Mouse (Mus musculus) thymus, postnatal 14 days (tissue): ENCODE measurements around the gene Urad.

Source experiments
- DNase-seq: peaks from one replicate; pipeline ENCODE4 v3.0.0; 2021

The Urad gene

GRCm38 (mm10) chr5:147299255-147300000 lies 22.8 kb downstream of the Urad start:
- peak; percentile 27 for DNase-seq

- DNase-seq, result no peak
These were observed 25.0 kb downstream of the Urad start for GRCm38 (mm10) chr5:147297249-147297648.

- peak; percentile 34 for DNase-seq
These were observed 28.1 kb downstream of the Urad start for GRCm38 (mm10) chr5:147294121-147294520.

GRCm38 (mm10) chr5:147293127-147293910 lies 28.9 kb downstream of the Urad start:
- DNase-seq, result peak; percentile 67

- no peak for DNase-seq
These were observed 29.6 kb downstream of the Urad start for GRCm38 (mm10) chr5:147292506-147293120.

GRCm38 (mm10) chr5:147291764-147292505 lies 30.3 kb downstream of the Urad start:
- DNase-seq, result no peak

GRCm38 (mm10) chr5:147284365-147284764 lies 37.9 kb downstream of the Urad start:
- DNase-seq, result no peak

- no peak for DNase-seq
These were observed 44.7 kb downstream of the Urad start for GRCm38 (mm10) chr5:147277547-147277925.

- no peak for DNase-seq
These were observed 45.3 kb downstream of the Urad start for GRCm38 (mm10) chr5:147276701-147277546.

GRCm38 (mm10) chr5:147275761-147276160 lies 46.5 kb downstream of the Urad start:
- no peak for DNase-seq

GRCm38 (mm10) chr5:147274174-147275141 lies 47.8 kb downstream of the Urad start:
- DNase-seq, result no peak

GRCm38 (mm10) chr5:147272808-147273345 lies 49.4 kb downstream of the Urad start:
- no peak for DNase-seq

GRCm38 (mm10) chr5:147272046-147272807 lies 50.0 kb downstream of the Urad start:
- DNase-seq, result no peak

GRCm38 (mm10) chr5:147270673-147271655 lies 51.3 kb downstream of the Urad start:
- DNase-seq, result no peak

- DNase-seq, result no peak
These were observed 52.1 kb downstream of the Urad start, which contains the start of gene Pdx1 for GRCm38 (mm10) chr5:147269926-147270672. Gene Pdx1 (plus strand): TSS chr5:147269959.

- DNase-seq, result no peak
These were observed 52.9 kb downstream of the Urad start for GRCm38 (mm10) chr5:147269371-147269770.

- DNase-seq, result no peak
These were observed 53.5 kb downstream of the Urad start for GRCm38 (mm10) chr5:147268728-147269127.

GRCm38 (mm10) chr5:147267434-147267833 lies 54.8 kb downstream of the Urad start:
- no peak for DNase-seq
